Mouse (Mus musculus) cerebellum, postnatal 4 days (tissue): ENCODE measurements around the gene Krcc1.
"Not testable (repeated sequence)": the region's sequence is repeated elsewhere in the genome, so short reads cannot be mapped to it uniquely, and the experiment has no call there.

Experiments used
- DNase-seq, 2 experiments: peaks; one replicate each; pipeline ENCODE4 v3.0.0; 2022; ENCODE audit warnings: low spot score in 2 of 2, mixed read lengths in 1 of 2

Krcc1 gene

DNA sequence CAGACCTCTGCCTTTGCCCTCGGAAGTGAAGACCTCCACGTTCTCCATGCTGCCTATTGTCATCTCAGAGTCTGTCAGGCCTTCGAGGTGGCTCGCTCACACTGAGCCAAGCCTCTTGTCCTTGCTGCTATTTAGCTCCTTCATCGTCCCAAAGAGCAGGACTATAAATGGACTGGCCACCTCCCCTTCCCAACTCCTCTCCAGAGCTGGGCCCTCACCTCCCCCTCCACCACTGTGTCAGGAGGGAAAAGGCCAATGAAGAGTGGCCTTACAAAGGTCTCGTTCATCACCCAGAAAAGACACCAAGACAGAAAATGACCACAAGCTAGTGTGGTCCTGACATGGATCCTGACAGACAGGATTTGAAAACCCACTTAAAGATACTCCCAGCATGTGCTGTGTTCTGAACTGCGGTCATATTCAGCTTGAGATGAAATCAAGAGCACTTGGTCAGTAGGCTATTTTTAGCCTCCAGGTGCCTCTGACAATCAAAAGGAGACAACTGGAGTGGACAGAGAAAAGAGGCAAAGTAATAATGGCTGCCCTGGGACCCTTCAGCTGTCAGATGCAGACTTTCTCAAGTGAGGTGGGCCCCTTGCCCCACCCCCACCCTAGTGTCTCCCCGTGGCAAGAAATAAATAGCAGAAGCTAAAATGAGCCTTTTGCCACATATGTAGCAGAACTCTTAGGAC, 9.2 kb upstream of the Krcc1 start:
- no peak for DNase-seq

DNA sequence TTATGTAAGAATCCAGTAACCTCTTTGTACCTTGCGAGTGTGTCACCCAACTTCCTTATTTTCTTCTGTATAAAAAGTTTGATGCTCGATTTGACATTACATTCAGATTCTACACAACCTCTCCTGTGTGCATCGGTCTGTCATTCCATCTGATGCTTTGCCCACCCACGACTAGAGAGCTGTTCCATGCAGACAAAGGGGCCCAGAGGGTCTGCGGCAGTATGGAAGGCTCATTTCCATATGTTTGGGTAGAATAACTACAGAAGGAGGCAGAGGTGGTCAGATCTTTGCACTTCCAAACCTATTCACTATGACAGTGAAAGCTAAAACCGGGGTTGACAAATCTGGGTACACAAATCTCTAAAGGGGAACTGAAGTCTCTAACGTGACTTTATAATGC, 3.9 kb upstream of the Krcc1 start:
- not testable (repeated sequence) for DNase-seq

DNA sequence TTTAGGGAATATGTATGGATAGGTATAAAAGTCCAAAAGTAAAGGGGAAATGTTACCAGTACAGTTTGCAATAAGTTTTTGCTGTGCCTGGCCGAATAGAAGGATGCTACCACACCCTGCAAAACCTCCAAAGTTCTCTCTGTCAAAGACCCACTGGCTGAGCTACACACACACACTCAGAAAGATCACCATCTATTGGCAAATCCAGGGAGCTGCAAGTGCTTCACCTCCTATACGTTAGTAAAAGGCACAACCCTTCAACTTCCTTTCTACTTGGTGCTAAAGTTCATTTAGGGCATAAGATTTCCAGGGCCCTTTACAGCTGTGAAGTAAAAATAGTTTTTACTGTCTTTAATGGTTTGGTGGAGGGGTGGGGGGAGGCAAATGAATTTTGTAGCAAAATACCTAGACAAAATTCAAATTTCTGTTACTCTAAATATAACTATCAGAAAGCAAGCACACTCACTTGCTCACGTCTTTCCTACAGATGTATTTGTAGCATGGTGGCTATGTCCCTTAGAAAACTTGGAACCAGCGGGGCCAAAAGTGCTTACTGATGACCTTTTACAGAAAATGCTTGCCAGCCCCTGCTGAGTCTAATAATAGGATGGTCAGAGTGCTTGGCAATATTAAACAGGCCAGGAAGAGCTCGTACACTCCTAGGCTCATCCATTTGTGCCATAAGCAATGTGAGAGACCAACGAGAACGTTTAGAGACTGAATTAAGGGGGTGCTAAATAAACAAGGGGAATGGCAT, 2.4 kb upstream of the Krcc1 start:
- DNase-seq = no peak

DNA sequence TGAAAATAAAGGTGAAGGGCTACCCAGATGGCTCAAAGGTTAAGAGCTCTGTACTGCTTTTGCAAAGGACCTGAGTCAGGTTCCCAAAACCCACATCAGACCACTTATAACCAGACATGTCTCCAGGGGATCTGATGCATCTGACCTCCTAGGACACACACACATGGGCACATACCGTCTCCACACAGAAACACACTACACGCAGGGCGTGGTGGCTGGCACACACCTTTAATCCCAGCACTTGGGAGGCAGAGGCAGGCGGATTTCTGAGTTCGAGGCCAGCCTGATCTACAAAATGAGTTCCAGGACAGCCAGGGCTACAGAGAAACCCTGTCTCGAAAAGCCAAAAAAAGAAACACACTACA, 1.8 kb upstream of the Krcc1 start:
- DNase-seq = not testable (repeated sequence)

DNA sequence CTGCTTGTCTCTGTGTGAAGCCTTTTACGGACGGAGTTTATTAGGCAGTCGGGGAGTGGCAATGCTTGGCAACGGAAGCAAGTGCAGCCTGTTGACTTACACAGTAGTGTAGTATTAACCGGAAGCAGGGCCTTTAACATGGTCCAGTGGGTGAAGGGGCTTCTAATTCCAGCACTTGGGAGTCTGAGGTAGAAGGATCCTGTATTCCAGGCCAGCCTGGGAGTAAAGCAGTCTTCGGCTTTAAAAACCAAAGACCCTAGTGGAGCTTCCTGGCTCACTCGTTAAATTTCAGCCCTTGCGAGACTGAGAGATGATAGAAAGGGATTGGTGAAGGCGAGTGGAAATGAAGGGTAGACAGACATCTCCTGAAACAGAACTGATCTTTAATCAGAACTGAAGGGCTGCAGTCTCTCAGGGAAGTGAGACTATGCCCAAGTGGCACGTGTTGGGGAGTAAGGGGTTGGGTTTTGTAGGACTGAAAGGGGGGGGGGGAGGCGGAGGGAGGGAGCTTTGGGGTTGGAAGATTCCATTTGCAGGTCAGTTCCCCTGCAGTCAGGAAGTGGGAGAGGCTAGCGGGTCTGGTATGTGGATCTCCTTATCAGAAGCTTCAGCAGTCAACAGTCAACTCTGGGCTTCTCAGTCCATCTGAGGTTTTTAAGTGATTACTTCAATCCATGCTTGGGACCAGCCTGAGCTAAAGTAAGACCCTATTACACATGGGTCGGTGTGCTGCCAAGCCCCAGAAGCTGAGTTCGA, 998 bp upstream of the Krcc1 start:
- peak in 1 of 2 experiments; percentile 29 for DNase-seq

GRCm38 (mm10) chr6:71271057-71271388, 454 bp upstream of the Krcc1 start:
- no peak for DNase-seq

- no peak for DNase-seq
These were observed 852 bp downstream of the Krcc1 start for GRCm38 (mm10) chr6:71272316-71272741.

GRCm38 (mm10) chr6:71273715-71274114, 2.2 kb downstream of the Krcc1 start:
- no peak for DNase-seq

GRCm38 (mm10) chr6:71274621-71275020, 3.1 kb downstream of the Krcc1 start:
- DNase-seq = no peak

DNA sequence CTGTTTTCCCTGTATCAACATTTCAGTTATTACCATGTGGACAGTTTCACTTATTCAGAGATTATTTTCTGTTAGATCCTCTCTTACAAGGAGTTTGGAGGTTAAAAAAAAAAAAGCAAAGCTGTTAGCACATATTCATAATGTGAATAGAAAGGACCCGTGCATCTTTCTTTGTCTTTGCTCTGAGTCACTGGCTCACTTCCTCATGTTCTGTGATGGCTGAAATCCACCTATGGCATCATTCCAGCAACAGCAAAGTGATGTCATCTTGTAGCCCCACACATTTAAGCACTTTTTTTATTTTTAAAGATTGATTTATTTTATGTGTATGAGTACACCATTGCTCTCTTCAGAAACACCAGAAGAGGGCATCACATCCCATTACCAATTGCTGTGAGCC, 7.9 kb downstream of the Krcc1 start:
- no peak for DNase-seq

GRCm38 (mm10) chr6:71293509-71293908, 22.0 kb downstream of the Krcc1 start:
- DNase-seq = no peak

- DNase-seq = no peak
These were observed 23.8 kb downstream of the Krcc1 start for GRCm38 (mm10) chr6:71295303-71295702.

GRCm38 (mm10) chr6:71298051-71298450, 26.6 kb downstream of the Krcc1 start:
- DNase-seq = no peak

DNA sequence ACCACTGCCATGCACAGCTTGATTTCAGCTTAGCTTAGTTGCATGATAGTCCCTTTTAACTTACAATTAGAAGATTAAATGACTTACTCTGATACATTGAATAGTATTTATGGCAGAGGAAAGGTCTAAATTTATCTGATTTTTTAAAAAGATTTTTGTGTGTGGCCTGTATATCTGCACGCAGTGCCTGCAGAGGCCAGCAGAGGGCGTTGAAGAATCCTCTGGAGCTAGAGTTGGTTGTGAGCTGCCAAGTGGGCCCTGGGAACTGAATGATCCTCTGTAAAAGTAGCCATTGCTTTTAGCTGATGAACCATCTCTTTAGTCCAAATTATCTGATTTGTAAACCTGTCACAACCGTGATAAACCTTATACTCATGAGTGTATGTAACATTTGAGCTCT, 27.3 kb downstream of the Krcc1 start:
- DNase-seq = no peak

GRCm38 (mm10) chr6:71302097-71302731, 30.7 kb downstream of the Krcc1 start:
- DNase-seq = no peak

DNA sequence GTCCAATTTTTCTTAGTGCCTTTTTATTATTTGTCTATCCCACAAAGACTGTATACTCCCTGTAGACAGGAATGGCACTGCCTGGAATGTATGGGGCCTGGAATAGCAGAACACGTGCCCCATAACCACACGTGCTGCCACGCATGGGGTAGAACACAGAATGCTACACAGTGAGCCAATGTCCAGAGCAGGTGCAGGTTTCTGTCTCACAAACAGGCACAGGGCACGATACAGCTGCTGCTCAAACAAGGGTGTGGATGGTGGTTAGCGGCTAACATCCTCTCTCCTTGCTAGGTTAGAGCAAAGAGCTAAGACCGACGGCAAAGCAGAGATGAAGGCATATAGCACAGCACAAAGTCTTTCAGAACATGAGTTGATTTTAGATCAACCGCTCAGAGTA, 36.0 kb downstream of the Krcc1 start:
- no peak for DNase-seq

DNA sequence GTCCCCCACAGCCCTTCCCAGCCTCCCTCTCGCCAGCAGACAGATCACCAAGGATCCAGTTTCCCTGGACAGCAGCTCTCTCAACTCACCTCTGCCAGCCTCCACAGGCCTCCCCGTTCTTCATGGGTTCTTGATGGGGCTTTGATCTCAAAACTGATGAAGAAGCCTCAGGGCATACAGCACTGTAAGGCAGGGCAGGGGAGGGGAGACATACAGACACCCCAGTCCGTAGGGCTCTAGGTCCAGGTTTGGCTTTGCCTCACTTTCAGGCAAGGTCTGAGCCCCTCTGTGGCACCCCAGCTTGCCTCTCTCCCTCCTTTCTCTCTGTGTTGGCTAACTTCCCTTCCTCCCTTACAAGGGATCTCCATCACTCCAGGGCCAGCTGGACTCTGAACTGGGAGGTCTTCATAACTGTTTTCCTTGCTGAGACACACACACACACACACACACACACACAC, 50.4 kb downstream of the Krcc1 start, which contains the start of gene Smyd1:
Gene Smyd1 (minus strand): TSS at position 408 of the 458 bp plus-strand sequence.
- DNase-seq = no peak

- no peak for DNase-seq
These were observed 51.0 kb downstream of the Krcc1 start, which contains the start of gene Cd8b1 for GRCm38 (mm10) chr6:71322491-71322921. Cd8b1 (plus strand) TSS chr6:71322788.

DNA sequence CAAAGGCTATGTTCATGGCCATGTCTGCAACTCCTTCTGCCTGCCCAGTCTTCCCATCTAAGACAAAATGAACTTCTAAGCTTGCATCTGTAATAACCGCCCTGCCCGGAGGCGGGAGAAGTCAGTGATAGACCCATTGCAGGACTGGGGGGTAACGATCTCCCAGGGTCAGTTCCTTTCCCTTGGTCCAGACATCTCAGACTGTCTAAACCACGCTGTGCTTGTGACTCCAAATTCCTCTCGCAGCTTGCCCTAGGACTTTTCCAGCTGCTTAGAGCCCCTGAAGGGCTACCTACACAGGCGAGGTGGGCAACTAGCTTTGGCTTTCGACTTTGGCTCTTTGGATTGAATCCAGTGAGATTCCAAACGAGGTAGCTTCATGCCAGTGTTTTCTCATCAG, 53.3 kb downstream of the Krcc1 start:
- DNase-seq = no peak

GRCm38 (mm10) chr6:71329881-71330280, 58.4 kb downstream of the Krcc1 start:
- DNase-seq = no peak

GRCm38 (mm10) chr6:71330486-71330885, 59.0 kb downstream of the Krcc1 start:
- no peak for DNase-seq

- not testable (repeated sequence) for DNase-seq
These were observed 60.0 kb downstream of the Krcc1 start for GRCm38 (mm10) chr6:71331491-71331890.
